Mouse (Mus musculus) intestine, embryonic 16.5 days (tissue): ENCODE data around the gene Prm1. TPM values are rescaled to one million over a fixed set of nuclear protein-coding genes. Genes with fewer than 3 reads are reported as not detected.

Experiments used
- ATAC-seq: fragments of 200-750 bp; cut with Nextera tagmentation; 2 replicates; pipeline ENCODE4 v1.8.0; 2017; ENCODE audit warnings: moderate TSS enrichment, moderate library complexity
- H3K27ac ChIP-seq: fragments of 300-500 bp; sonication (generic); 2 replicates; pipeline ENCODE4 v1.5.1; 2014; ENCODE audit warnings: mild to moderate bottlenecking, low read length
- H3K27me3 ChIP-seq: fragments of 300-500 bp; sonication (generic); replicated peaks from 2 replicates; pipeline ENCODE4 v1.6.1; 2014; ENCODE audit warnings: low read length, control low read depth, mixed read lengths; ENCODE audit not compliant: control insufficient read depth, insufficient read depth
- H3K36me3 ChIP-seq: fragments of 300-500 bp; sonication (generic); 2 replicates; pipeline ENCODE4 v1.6.1; 2014; ENCODE audit warnings: low read length, control low read depth; ENCODE audit not compliant: control insufficient read depth, insufficient read depth
- H3K4me1 ChIP-seq: fragments of 300-500 bp; sonication (generic); 2 replicates; pipeline ENCODE4 v1.6.1; 2014; ENCODE audit warnings: low read length, control low read depth, mixed read lengths; ENCODE audit not compliant: control insufficient read depth, insufficient read depth
- H3K4me2 ChIP-seq: fragments of 300-500 bp; sonication (generic); 2 replicates; pipeline ENCODE4 v1.6.1; 2014; ENCODE audit warnings: low read depth, low read length, control low read depth
- H3K4me3 ChIP-seq: fragments of 300-500 bp; sonication (generic); 2 replicates; pipeline ENCODE4 v1.5.1; 2014; ENCODE audit warnings: mild to moderate bottlenecking, low read length
- H3K9ac ChIP-seq: fragments of 300-500 bp; sonication (generic); 2 replicates; pipeline ENCODE4 v1.6.1; 2014; ENCODE audit warnings: low read depth, low read length
- H3K9me3 ChIP-seq: fragments of 300-500 bp; sonication (generic); 2 replicates; pipeline ENCODE4 v1.6.1; 2016; ENCODE audit warnings: low read length, control low read depth; ENCODE audit not compliant: control insufficient read depth
- WGBS: fragments of 180-500 bp; shearing (Covaris S2); extraction: QIAGEN DNeasy Blood & Tissue Kit; methylation state at CpG from one replicate; pipeline ENCODE4 v1.1.7; 2014; 5-methylcytosine and 5-hydroxymethylcytosine counted together
- polyA plus RNA-seq: library from polyadenylated mRNA; unstranded; fragments of >200 nt; fragmentation: Nextera tagmentation; extraction: Ambion mirVana; gene quantifications from 2 replicates; pipeline ENCODE4 v1.2.1, GENCODE M21; 2015

Prm1 gene
- polyA plus RNA-seq, 1 experiment from 2014 or later: not detected

DNA sequence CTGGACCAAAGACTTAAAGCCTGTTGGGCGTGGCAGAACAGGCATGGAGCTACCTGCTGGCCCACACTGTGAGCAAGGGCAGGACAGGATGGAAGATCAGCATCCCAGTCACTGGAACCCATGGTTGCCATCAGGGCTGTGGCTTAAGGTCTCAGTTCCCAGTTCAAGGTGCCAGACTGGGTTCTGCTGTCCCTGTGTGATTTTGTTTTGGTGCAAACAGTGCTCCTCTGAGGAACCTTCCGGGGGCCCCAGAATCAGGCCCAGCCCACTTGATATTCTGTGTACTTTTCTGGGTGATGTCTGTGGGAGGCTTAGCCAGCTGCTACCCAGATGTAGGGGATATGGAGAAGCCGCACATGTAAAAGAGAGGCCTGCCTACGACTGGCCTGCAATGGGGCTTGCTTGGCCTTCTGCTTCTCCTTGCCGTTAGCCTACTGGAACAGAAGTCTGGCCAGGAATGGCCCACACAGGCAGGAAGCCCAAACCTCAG is 25.0 kb downstream of the Prm1 start:
- H3K4me1 ChIP-seq: peaks cover 14% of the 10 kb centered on the region
- no peaks in the 10 kb centered on the region for H3K9me3 ChIP-seq
- WGBS: 65% methylated on average over 5 of the region's 5 CpGs
- ATAC-seq: no peak
- no peak overlapping the region for H3K9ac ChIP-seq
- H3K27ac ChIP-seq: no peak overlapping the region
- H3K4me2 ChIP-seq: no peak overlapping the region
- H3K36me3 ChIP-seq: 0 out of 2 replicates have a peak, but pooled peaks cover 2% of the 10 kb centered on the region
- H3K27me3 ChIP-seq: no peaks in the 10 kb centered on the region
- no peak overlapping the region for H3K4me3 ChIP-seq

DNA sequence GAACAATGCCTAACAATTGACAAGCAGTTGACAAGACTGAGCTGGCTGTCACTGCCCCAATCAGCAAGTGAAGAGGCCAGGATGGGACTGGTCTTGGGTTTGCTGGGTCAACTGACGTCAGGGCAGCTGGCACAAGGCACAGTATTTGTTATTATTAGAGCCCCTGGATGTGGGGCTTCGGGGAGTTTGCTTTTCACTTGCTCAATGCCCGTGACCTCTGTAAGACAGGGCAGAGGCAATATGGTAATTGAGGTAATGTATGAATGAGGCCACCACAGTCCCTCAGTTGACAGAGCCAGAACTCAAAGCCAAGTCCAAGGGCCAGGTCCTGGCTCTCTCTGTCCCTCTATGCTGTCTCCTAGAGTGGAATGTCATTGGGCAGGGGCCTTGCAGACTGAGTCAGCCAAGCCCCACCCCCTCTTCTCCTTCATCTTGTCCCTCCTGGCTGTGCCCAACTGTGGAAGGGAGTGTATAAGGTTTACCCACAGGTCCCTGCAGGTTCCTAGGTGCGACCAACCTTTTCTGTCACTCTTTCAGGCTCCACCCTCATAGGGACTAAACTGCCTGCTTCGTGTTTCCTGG is 28.0 kb downstream of the Prm1 start:
- no peak for ATAC-seq
- 71% methylated on average over 5 of the region's 5 CpGs for WGBS

DNA sequence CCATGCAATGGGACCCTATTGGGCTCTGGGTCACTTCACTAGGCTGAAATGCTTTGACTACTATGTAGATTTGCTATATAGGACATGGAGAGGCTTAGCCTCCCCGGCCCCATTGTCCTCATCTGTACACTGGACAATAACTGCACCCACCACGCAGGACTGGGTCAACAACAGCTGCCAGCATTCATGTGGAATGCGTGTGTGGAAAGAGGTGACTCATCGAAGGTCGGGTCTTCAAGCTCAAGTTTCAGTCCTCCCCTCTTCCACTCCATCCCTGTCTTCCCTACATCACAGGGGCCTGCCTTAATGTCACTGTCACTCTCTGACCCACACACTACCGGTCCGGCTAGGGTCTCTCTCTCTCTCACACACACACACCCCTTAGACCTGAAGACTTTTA is 29.3 kb downstream of the Prm1 start:
- H3K27me3 ChIP-seq: no peaks in the 10 kb centered on the region
- no peak overlapping the region for H3K4me2 ChIP-seq
- H3K9ac ChIP-seq: no peak overlapping the region
- H3K9me3 ChIP-seq: no peaks in the 10 kb centered on the region
- H3K36me3 ChIP-seq: no peaks in the 10 kb centered on the region
- no peak overlapping the region for H3K27ac ChIP-seq
- ATAC-seq: no peak
- H3K4me1 ChIP-seq: no peaks in the 10 kb centered on the region
- 55% methylated on average over 7 of the region's 7 CpGs for WGBS
- no peak overlapping the region for H3K4me3 ChIP-seq

More for the DNA sequence above, 28.0 kb downstream of the Prm1 start:
- H3K36me3 ChIP-seq: 0 out of 2 replicates have a peak, but pooled peaks cover 2% of the 10 kb centered on the region
- H3K9ac ChIP-seq: no peak overlapping the region
- no peak overlapping the region for H3K4me2 ChIP-seq
- no peak overlapping the region for H3K4me3 ChIP-seq
- no peaks in the 10 kb centered on the region for H3K27me3 ChIP-seq
- H3K4me1 ChIP-seq: peaks cover 5% of the 10 kb centered on the region
- no peaks in the 10 kb centered on the region for H3K9me3 ChIP-seq
- H3K27ac ChIP-seq: no peak overlapping the region

DNA sequence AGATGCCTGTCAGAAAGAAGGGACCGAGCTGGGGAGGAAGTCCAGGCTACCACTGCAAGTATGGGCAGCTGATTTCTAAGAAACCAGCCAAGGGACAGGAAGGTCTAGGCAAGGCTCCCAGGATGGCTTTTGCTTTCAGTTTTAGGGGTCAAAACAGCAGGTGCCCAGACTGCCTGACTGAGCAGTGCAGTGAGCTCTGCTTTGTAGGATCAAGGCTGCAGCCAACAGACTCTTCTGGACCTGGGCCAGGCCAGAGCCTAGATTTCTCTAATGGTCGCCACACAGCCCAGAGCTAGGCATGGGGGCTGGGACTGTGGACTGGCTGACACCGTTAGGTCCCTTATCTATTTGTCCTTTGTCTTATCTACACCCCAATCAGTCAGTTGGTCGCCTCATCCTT is 30.9 kb downstream of the Prm1 start:
- no peak overlapping the region for H3K9ac ChIP-seq
- no peak overlapping the region for H3K27ac ChIP-seq
- no peaks in the 10 kb centered on the region for H3K36me3 ChIP-seq
- H3K4me2 ChIP-seq: no peak overlapping the region
- H3K4me1 ChIP-seq: peaks cover 2% of the 10 kb centered on the region; the same call in 1 of the 2 replicates
- H3K27me3 ChIP-seq: no peaks in the 10 kb centered on the region
- ATAC-seq: no peak
- H3K4me3 ChIP-seq: no peak overlapping the region
- no peaks in the 10 kb centered on the region for H3K9me3 ChIP-seq
- 57% methylated on average over 4 of the region's 4 CpGs for WGBS

DNA sequence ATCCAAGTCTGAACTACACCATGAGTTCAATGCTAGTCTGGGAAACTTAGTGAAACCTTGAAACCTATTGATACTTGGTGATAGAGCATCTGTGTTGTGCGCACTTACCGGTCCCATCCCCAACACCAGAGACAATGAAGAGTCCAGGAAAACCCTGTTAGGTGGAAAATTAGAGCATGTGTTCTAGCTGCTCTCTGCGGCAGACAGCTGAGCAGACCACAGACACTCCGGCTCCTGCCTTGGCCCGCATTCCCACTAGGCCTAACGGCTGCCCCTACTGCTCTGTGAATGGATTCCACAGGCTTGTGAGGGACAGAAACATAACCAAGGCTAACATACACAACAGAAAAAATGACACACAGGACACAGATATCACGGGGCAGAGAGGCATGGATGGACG is 32.1 kb downstream of the Prm1 start:
- H3K27ac ChIP-seq: no peak overlapping the region
- no peaks in the 10 kb centered on the region for H3K27me3 ChIP-seq
- H3K4me2 ChIP-seq: no peak overlapping the region
- H3K36me3 ChIP-seq: no peaks in the 10 kb centered on the region
- no peaks in the 10 kb centered on the region for H3K9me3 ChIP-seq
- peaks cover 5% of the 10 kb centered on the region; the same call in 1 of the 2 replicates for H3K4me1 ChIP-seq
- no peak overlapping the region for H3K9ac ChIP-seq
- ATAC-seq: no peak
- no peak overlapping the region for H3K4me3 ChIP-seq
- 82% methylated on average over 8 of the region's 8 CpGs for WGBS

DNA sequence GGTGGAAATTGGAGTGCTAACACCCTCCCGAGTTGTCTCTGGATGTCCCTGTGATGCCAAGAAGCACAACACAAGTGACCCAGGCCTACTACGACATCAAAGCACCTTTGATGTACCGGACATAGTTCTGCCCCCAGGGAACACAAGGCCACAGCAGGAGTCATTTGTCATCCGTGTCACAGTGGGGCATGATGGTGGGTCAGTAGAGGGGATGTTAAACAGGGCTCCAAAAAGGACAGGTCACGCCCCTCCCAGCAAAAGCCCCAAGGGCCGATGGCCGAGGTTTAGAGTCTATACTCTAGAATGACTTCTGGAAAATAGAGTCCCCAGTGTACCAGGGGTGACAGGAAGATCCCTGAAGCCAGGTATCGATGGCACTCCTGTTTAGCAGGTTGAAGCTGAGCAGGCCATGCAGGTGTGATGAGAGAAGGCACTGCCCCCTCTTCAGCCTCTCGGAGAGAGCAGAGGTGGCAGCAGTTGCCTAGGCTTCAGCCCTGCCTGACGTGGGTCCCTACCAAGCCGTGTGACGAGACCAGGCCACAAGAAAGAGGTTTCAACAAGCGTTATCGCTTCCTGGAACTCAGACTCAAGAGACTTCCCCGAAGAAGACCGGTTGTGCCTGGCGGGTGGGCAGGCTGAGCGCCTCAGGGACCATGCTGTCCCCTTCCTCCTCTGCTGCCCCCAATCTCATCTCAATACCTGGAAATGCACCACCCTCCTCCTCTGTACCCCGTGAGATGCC is 33.7 kb downstream of the Prm1 start:
- WGBS: 75% methylated on average over 19 of the region's 19 CpGs
- Histone ChIP-seq H3K4me2 (no peak overlapping the region), H3K4me1 (peaks cover 5% of the 10 kb centered on the region; the same call in 1 of the 2 replicates), H3K9me3 (no peaks in the 10 kb centered on the region), H3K4me3 (no peak overlapping the region), H3K27me3 (no peaks in the 10 kb centered on the region), H3K27ac (no peak overlapping the region), H3K36me3 (no peaks in the 10 kb centered on the region), H3K9ac (no peak overlapping the region)
- ATAC-seq: no peak

DNA sequence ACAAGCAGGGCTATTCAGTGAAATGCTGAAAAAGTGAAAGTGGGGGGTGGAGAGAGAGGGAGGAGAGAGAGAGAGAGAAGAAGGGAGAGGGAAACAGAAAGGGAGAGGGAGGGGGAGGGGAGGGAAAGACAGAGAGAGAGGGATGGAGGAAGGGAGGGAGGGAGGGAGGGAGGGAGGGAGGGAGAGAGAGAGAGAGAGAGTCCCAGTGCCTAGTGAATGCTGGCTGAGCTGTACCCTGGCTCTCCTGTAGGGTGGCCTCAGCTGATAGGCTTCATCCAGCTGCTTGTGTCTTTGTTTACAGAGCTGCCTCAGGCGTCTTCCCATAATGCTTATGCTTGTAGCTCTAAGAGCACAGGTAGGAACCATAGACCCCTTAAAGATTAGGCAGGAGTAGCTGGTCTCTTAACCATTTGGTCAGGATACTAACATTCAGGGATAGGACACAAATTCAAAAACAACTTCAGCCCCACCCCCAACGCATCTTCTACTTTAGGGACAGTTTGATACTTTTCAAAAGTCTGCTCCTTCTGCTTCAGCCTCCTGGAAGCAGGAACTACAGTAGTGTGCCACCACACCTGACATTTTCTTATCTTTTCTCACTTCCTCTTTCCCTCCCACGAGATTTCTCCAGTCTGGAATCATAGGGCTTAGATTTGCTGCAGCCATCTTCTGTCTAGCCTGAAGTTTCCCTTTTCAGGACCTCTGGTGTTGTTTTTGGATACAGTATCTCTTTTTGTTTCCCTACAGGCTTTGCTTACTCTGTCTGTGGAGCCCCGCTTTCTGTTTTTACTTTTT is 34.9 kb downstream of the Prm1 start:
- Histone ChIP-seq H3K27ac (no peak overlapping the region), H3K9me3 (no peaks in the 10 kb centered on the region), H3K4me3 (no peak overlapping the region), H3K36me3 (no peaks in the 10 kb centered on the region), H3K4me2 (no peak overlapping the region), H3K27me3 (no peaks in the 10 kb centered on the region), H3K9ac (no peak overlapping the region), H3K4me1 (peaks cover 5% of the 10 kb centered on the region; the same call in 1 of the 2 replicates)
- ATAC-seq: no peak; the same call in 1 of the 2 replicates
- WGBS: 43% methylated on average over 4 of the region's 4 CpGs

DNA sequence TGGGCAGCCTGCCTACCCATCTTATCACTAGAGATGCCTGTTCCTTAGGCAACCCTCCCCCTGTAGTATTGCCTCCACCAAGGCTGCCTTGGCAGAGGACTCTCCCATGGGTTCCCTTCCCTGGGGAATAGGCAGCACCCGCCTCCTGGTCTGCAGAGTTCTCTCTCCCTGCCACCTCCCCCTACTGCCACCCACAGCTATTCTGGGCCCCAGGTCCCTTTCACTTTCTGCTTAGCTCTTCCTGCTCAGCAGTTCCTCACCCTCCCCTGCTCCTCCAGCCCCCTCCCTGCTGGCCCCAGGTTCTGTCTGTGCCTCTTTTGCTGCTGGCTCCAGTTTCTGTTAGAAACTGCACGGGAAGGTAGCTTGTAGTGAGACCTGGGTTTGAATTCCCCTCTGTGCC is 36.0 kb downstream of the Prm1 start:
- no peaks in the 10 kb centered on the region for H3K36me3 ChIP-seq
- ATAC-seq: no peak
- H3K9me3 ChIP-seq: no peaks in the 10 kb centered on the region
- 50% methylated on average over 2 of the region's 2 CpGs for WGBS
- H3K4me3 ChIP-seq: no peak overlapping the region
- H3K4me2 ChIP-seq: no peak overlapping the region
- no peak overlapping the region for H3K27ac ChIP-seq
- no peak overlapping the region for H3K9ac ChIP-seq
- H3K27me3 ChIP-seq: no peaks in the 10 kb centered on the region
- H3K4me1 ChIP-seq: peaks cover 5% of the 10 kb centered on the region

DNA sequence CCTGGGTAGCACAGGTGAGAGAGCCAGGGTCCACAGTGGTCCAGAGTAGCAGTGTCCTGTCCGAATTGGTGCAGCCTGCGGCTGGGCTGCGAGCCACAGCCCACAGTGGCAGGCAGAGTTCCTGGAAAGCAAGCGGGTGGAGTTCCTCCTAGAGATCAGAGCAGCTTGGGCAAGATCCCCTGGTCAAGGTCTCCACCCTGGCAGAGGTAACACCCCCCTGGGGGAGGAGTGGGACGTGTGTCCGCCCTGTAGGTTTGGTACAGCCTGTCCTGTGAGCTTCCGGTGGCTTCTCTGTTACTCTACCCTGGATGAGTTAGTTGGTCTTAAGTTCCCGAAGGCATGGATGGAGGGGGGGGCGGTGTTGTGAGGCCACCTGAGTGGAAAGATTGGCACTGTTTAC is 36.8 kb downstream of the Prm1 start:
- no peaks in the 10 kb centered on the region for H3K36me3 ChIP-seq
- H3K9ac ChIP-seq: no peak overlapping the region
- no peak overlapping the region for H3K27ac ChIP-seq
- peaks cover 6% of the 10 kb centered on the region for H3K4me1 ChIP-seq
- ATAC-seq: peak; percentile 27; the same call in 1 of the 2 replicates
- 51% methylated on average over 9 of the region's 9 CpGs for WGBS
- no peak overlapping the region for H3K4me2 ChIP-seq
- H3K27me3 ChIP-seq: no peaks in the 10 kb centered on the region
- no peaks in the 10 kb centered on the region for H3K9me3 ChIP-seq
- H3K4me3 ChIP-seq: no peak overlapping the region
